Mouse (Mus musculus): ENCODE data around the gene Gm9821. TPM values are rescaled to one million over a fixed set of nuclear protein-coding genes. Genes with fewer than 3 reads are reported as not detected.

Gene Gm9821
- polyA plus RNA-seq, 1 experiment from 2014 or later, result 0.59 TPM

- WGBS, result 15% methylated on average over 15 of the region's 15 CpGs
- Histone ChIP-seq H3K27me3 (no peaks in the 10 kb centered on the region), H3K36me3 (peaks cover 8% of the 10 kb centered on the region; the same call in 1 of the 2 replicates), H3K9me3 (no peaks in the 10 kb centered on the region), H3K4me3 (replicated peaks) (peak overlapping the region; percentile 22), H3K4me2 (peak overlapping the region; percentile 50), H3K4me1 (replicated peaks) (peaks cover 54% of the 10 kb centered on the region), H3K9ac (replicated peaks) (peak overlapping the region; percentile 52; the same call in 1 of the 2 replicates), H3K27ac (peak overlapping the region; percentile 80)
- peak; percentile 66 for ATAC-seq (ENCODE audit: insufficient number of reproducible peaks, insufficient read depth, low FRiP score, low TSS enrichment, low read depth)
Observed at GRCm38 (mm10) chr2:91950275-91951085, 5.0 kb downstream of the Gm9821 start.

- Histone ChIP-seq H3K27ac (peak overlapping the region; percentile 56), H3K4me2 (no peak overlapping the region), H3K36me3 (peaks cover 5% of the 10 kb centered on the region; the same call in 1 of the 2 replicates), H3K4me1 (replicated peaks) (peaks cover 46% of the 10 kb centered on the region), H3K27me3 (no peaks in the 10 kb centered on the region), H3K4me3 (replicated peaks) (no peak overlapping the region), H3K9me3 (no peaks in the 10 kb centered on the region), H3K9ac (replicated peaks) (0 out of 2 replicates have a peak overlapping the region, but pooled peaks have one; percentile 34)
- no peak for ATAC-seq (ENCODE audit: insufficient number of reproducible peaks, insufficient read depth, low FRiP score, low TSS enrichment, low read depth)
- WGBS, result 20% methylated on average over 5 of the region's 5 CpGs
Observed at GRCm38 (mm10) chr2:91953825-91954224, 8.3 kb downstream of the Gm9821 start.

GRCm38 (mm10) chr2:91955121-91955591, 9.7 kb downstream of the Gm9821 start:
- H3K27ac ChIP-seq, result no peak overlapping the region
- H3K4me3 ChIP-seq (replicated peaks), result no peak overlapping the region

GRCm38 (mm10) chr2:91955875-91956274, 10.4 kb downstream of the Gm9821 start:
- Histone ChIP-seq H3K4me1 (replicated peaks) (peaks cover 28% of the 10 kb centered on the region), H3K9ac (replicated peaks) (no peak overlapping the region), H3K27ac (no peak overlapping the region), H3K27me3 (no peaks in the 10 kb centered on the region), H3K9me3 (no peaks in the 10 kb centered on the region), H3K4me3 (replicated peaks) (no peak overlapping the region), H3K36me3 (peaks cover 5% of the 10 kb centered on the region; the same call in 1 of the 2 replicates), H3K4me2 (no peak overlapping the region)
- 73% methylated on average over 6 of the region's 6 CpGs for WGBS
- ATAC-seq (ENCODE audit: insufficient number of reproducible peaks, insufficient read depth, low FRiP score, low TSS enrichment, low read depth), result no peak

More at GRCm38 (mm10) chr2:91955121-91955591, 9.7 kb downstream of the Gm9821 start:
- no peak overlapping the region for H3K9ac ChIP-seq (replicated peaks)
- H3K4me1 ChIP-seq (replicated peaks), result peaks cover 35% of the 10 kb centered on the region
- peaks cover 5% of the 10 kb centered on the region; the same call in 1 of the 2 replicates for H3K36me3 ChIP-seq
- H3K9me3 ChIP-seq, result no peaks in the 10 kb centered on the region
- H3K27me3 ChIP-seq, result no peaks in the 10 kb centered on the region
- no peak for ATAC-seq (ENCODE audit: insufficient number of reproducible peaks, insufficient read depth, low FRiP score, low TSS enrichment, low read depth)
- WGBS, result 93% methylated on average over 4 of the region's 4 CpGs
- H3K4me2 ChIP-seq, result no peak overlapping the region

GRCm38 (mm10) chr2:91957096-91957495, 11.6 kb downstream of the Gm9821 start:
- Histone ChIP-seq H3K4me1 (replicated peaks) (peaks cover 34% of the 10 kb centered on the region), H3K27ac (0 out of 2 replicates have a peak overlapping the region, but pooled peaks have one; percentile 29), H3K4me3 (replicated peaks) (no peak overlapping the region), H3K9me3 (no peaks in the 10 kb centered on the region), H3K4me2 (peak overlapping the region; percentile 19; the same call in 1 of the 2 replicates), H3K36me3 (peaks cover 5% of the 10 kb centered on the region; the same call in 1 of the 2 replicates), H3K9ac (replicated peaks) (0 out of 2 replicates have a peak overlapping the region, but pooled peaks have one; percentile 40), H3K27me3 (no peaks in the 10 kb centered on the region)
- 33% methylated on average over 4 of the region's 4 CpGs for WGBS
- ATAC-seq (ENCODE audit: insufficient number of reproducible peaks, insufficient read depth, low FRiP score, low TSS enrichment, low read depth), result peak; percentile 52; the same call in 1 of the 2 replicates

GRCm38 (mm10) chr2:91958049-91958448, 12.5 kb downstream of the Gm9821 start:
- H3K4me2 ChIP-seq, result no peak overlapping the region
- no peak overlapping the region for H3K27ac ChIP-seq
- WGBS, result 88% methylated on average over 8 of the region's 8 CpGs
- H3K27me3 ChIP-seq, result no peaks in the 10 kb centered on the region
- H3K36me3 ChIP-seq, result peaks cover 5% of the 10 kb centered on the region; the same call in 1 of the 2 replicates
- no peak overlapping the region for H3K4me3 ChIP-seq (replicated peaks)
- no peak for ATAC-seq (ENCODE audit: insufficient number of reproducible peaks, insufficient read depth, low FRiP score, low TSS enrichment, low read depth)
- no peaks in the 10 kb centered on the region for H3K9me3 ChIP-seq
- H3K4me1 ChIP-seq (replicated peaks), result peaks cover 43% of the 10 kb centered on the region
- H3K9ac ChIP-seq (replicated peaks), result no peak overlapping the region

- no peak overlapping the region for H3K4me2 ChIP-seq
- H3K4me1 ChIP-seq (replicated peaks), result peaks cover 39% of the 10 kb centered on the region
- 46% methylated on average over 10 of the region's 10 CpGs for WGBS
- H3K36me3 ChIP-seq, result peaks cover 1% of the 10 kb centered on the region; the same call in 1 of the 2 replicates
- no peak overlapping the region for H3K4me3 ChIP-seq (replicated peaks)
- no peak overlapping the region for H3K9ac ChIP-seq (replicated peaks)
- H3K27ac ChIP-seq, result no peak overlapping the region
- no peaks in the 10 kb centered on the region for H3K9me3 ChIP-seq
- no peaks in the 10 kb centered on the region for H3K27me3 ChIP-seq
- ATAC-seq (ENCODE audit: insufficient number of reproducible peaks, insufficient read depth, low FRiP score, low TSS enrichment, low read depth), result no peak
Observed at GRCm38 (mm10) chr2:91958701-91959457, 13.4 kb downstream of the Gm9821 start.

GRCm38 (mm10) chr2:91959544-91960410, 14.3 kb downstream of the Gm9821 start:
- no peak overlapping the region for H3K27ac ChIP-seq
- WGBS, result 81% methylated on average over 11 of the region's 11 CpGs

GRCm38 (mm10) chr2:91960459-91960858, 15.0 kb downstream of the Gm9821 start:
- no peak overlapping the region for H3K4me2 ChIP-seq
- H3K4me3 ChIP-seq (replicated peaks), result no peak overlapping the region
- no peak for ATAC-seq (ENCODE audit: insufficient number of reproducible peaks, insufficient read depth, low FRiP score, low TSS enrichment, low read depth)
- H3K4me1 ChIP-seq (replicated peaks), result peaks cover 41% of the 10 kb centered on the region
- H3K27ac ChIP-seq, result no peak overlapping the region
- no peaks in the 10 kb centered on the region; the same call in 1 of the 2 replicates for H3K36me3 ChIP-seq
- 90% methylated on average over 5 of the region's 5 CpGs for WGBS
- H3K9ac ChIP-seq (replicated peaks), result no peak overlapping the region
- H3K9me3 ChIP-seq, result no peaks in the 10 kb centered on the region
- H3K27me3 ChIP-seq, result no peaks in the 10 kb centered on the region

More at GRCm38 (mm10) chr2:91959544-91960410, 14.3 kb downstream of the Gm9821 start:
- ATAC-seq (ENCODE audit: insufficient number of reproducible peaks, insufficient read depth, low FRiP score, low TSS enrichment, low read depth), result no peak
- H3K4me2 ChIP-seq, result no peak overlapping the region
- H3K27me3 ChIP-seq, result no peaks in the 10 kb centered on the region
- H3K9me3 ChIP-seq, result no peaks in the 10 kb centered on the region
- peaks cover 38% of the 10 kb centered on the region for H3K4me1 ChIP-seq (replicated peaks)
- H3K4me3 ChIP-seq (replicated peaks), result no peak overlapping the region
- H3K9ac ChIP-seq (replicated peaks), result no peak overlapping the region
- no peaks in the 10 kb centered on the region; the same call in 1 of the 2 replicates for H3K36me3 ChIP-seq

Measured in limb, embryonic 12.5 days (tissue).